In the genomic region with DNA sequence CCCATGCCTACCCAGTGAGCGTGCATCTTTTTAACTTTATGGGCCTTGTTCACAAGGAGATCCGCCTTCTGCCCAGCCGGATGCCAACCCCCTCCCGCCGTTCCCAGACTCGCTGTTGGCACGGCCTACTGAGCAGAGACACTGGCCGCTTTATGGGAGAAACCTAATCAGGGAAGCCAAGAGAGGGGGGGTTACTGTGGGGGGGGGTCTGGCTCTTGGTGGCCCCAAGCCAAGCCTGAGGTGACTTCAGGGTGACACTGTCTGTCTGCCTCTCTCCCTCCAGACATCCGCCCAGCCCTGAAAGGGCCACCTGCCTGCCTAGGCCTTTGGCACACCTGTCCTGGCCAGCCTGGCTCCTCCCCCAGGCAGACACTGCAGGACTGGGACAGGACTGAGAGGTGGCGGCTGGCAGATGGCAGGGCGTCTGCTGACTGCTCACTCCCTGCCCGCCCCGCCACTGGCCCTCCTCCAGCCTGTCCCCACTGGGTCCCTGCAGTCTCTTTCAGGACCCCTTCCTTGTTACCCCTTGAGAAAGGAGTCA, we compare ENCODE assay signal across 9 mouse cellular contexts. TPM values are rescaled to one million over a fixed set of nuclear protein-coding genes. Genes with fewer than 3 reads are reported as not detected.
DNase-seq lines count a peak whose midpoint lies in the region; ATAC-seq and TF ChIP-seq lines count a peak whose summit lies in the region.
"Had no signal": no experiment of that assay in that cellular context is flagged by ENCODE, and none has a peak within 500 bp of the region (broad histone marks: within the 10 kb centered on the region; RNA-seq: fewer than 3 reads in every experiment).

No protein-coding gene starts in this region.

- 85% methylated on average over 13 of the region's 13 CpGs for WGBS in limb, embryonic 10.5 days

- POLR2A ChIA-PET in Patski (lab: Charles Lee) = interaction anchor here (0.6 to 3.3 kb wide), 4 partner anchors 14 to 37 kb away, joined by 4 to 15 read pairs (median 8); no protein-coding TSS in a partner anchor

- DNase-seq in heart, adult 11 months = peak; percentile 97
- DNase-seq in heart, postnatal 25 days (ENCODE audit: low spot score) = no peak
- peak; percentile 88 for DNase-seq in Patski (ENCODE audit: low read depth, low spot score)
- DNase-seq in kidney, adult 18-20 months = peak; percentile 82
- peak; percentile 62 for DNase-seq in lung, postnatal 36 days
- no peak for DNase-seq in limb, embryonic 10.5 days (ENCODE audit: low spot score)
- no peak for DNase-seq in embryo, embryonic 10 days (ENCODE audit: low spot score)

- ATAC-seq in Patski = peak; percentile 53

- peaks cover 7% of the 10 kb centered on the region for H3K4me1 ChIP-seq in cortical plate, adult 2 months (ENCODE audit: control insufficient read depth, insufficient read depth, low read length)
- peaks cover 30% of the 10 kb centered on the region for H3K4me1 ChIP-seq in limb, embryonic 10.5 days
- H3K4me1 ChIP-seq: embryonic facial prominence, embryonic 12.5 days had no signal

- no peaks in the 10 kb centered on the region for H3K36me3 ChIP-seq in limb, embryonic 10.5 days

- no peak overlapping the region for H3K4me3 ChIP-seq in cortical plate, adult 2 months (ENCODE audit: insufficient read depth, low read length)
- H3K4me3 ChIP-seq in limb, embryonic 10.5 days = no peak overlapping the region
- H3K4me3 ChIP-seq: embryonic facial prominence, embryonic 12.5 days had no signal

- TF ChIP-seq POLR2A in cortical plate, adult 2 months (IDR thresholded peaks at IDR 0.05; ENCODE audit: extremely low read depth, insufficient read depth, low read length) = no peak

- no peaks in the 10 kb centered on the region for H3K27me3 ChIP-seq in Patski
- H3K27me3 ChIP-seq in limb, embryonic 10.5 days (ENCODE audit: low read depth, poor library complexity, severe bottlenecking) = peaks cover 12% of the 10 kb centered on the region; the same call in 1 of the 2 replicates
- H3K27me3 ChIP-seq: embryonic facial prominence, embryonic 12.5 days had no signal

- H3K9me3 ChIP-seq in limb, embryonic 10.5 days (replicated peaks) = no peaks in the 10 kb centered on the region
- H3K9me3 ChIP-seq: embryonic facial prominence, embryonic 12.5 days had no signal

- peak overlapping the region; percentile 64 for H3K27ac ChIP-seq in cortical plate, adult 2 months (ENCODE audit: insufficient read depth, low read length)
- no peak overlapping the region for H3K27ac ChIP-seq in limb, embryonic 10.5 days
- H3K27ac ChIP-seq: embryonic facial prominence, embryonic 12.5 days had no signal

- intact Hi-C loops in heart, postnatal 25 days (cut with DNase I) = loop anchor here (2.0 kb wide), 1 partner anchor 14 kb away; no protein-coding TSS in a partner anchor

- CTCF ChIA-PET in Patski (lab: Charles Lee) = interaction anchor here (1.5 to 2.6 kb wide), 3 partner anchors 16 to 90 kb away, joined by 6 to 9 read pairs (median 7); no protein-coding TSS in a partner anchor

- no peak for TF ChIP-seq CTCF in Patski (IDR thresholded peaks at IDR 0.05)
- TF ChIP-seq CTCF in cortical plate, adult 2 months (IDR thresholded peaks at IDR 0.05; ENCODE audit: extremely low read depth, insufficient read depth, low read length) = no peak

- in situ Hi-C loops in Patski (cut with MboI; ENCODE audit: low pct_unique_long_range_greater_than_20kb) = loop anchor here (5.0 kb wide), 1 partner anchor 90 kb away; no protein-coding TSS in a partner anchor

RNA-seq across cellular contexts. Expression of a gene that starts 32.3 kb away (rescaled TPM):
- 10 to 100 TPM; 44.7 to 58.8 TPM for total RNA-seq in heart, postnatal 25 days (2021)
- polyA plus RNA-seq in Patski (2021) = 4.7 TPM
- 1.8 and 2.0 TPM in 2 replicates for polyA plus RNA-seq in cortical plate, adult 2 months (2012; rRNA removed)
- polyA plus RNA-seq in limb, embryonic 10.5 days (2016; fragmentation: Nextera tagmentation; extraction: Ambion mirVana) = 0.16 and 0.45 TPM in 2 replicates

Comparison
In these comparisons a context has a peak if more than half of its experiments do, and no peak if none do; other contexts are left out.
1. DNase-seq: peak in heart, adult 11 months (single experiment), Patski (single experiment), kidney, adult 18-20 months (single experiment) and lung, postnatal 36 days (single experiment); none in heart, postnatal 25 days (single experiment), limb, embryonic 10.5 days (single experiment) and embryo, embryonic 10 days (single experiment).